Mouse (Mus musculus): ENCODE data around the gene Micall2. TPM values are rescaled to one million over a fixed set of nuclear protein-coding genes. Genes with fewer than 3 reads are reported as not detected.

Gene Micall2
- polyA plus RNA-seq, 1 experiment from 2014 or later, result 14.0 TPM

GRCm38 (mm10) chr5:139668494-139668893 lies 67.6 kb downstream of the Micall2 start:
- ATAC-seq (replicated peaks), result peak; percentile 43; the same call in 1 of the 2 replicates
- Histone ChIP-seq H3K27me3 (replicated peaks) (peaks cover 35% of the 10 kb centered on the region), H3K9ac (no peak overlapping the region), H3K9me3 (no peaks in the 10 kb centered on the region), H3K27ac (no peak overlapping the region), H3K4me3 (0 out of 2 replicates have a peak overlapping the region, but pooled peaks have one; percentile 17), H3K36me3 (replicated peaks) (no peaks in the 10 kb centered on the region), H3K4me2 (peak overlapping the region; percentile 29), H3K4me1 (peaks cover 11% of the 10 kb centered on the region; the same call in 1 of the 2 replicates)
- under 1% methylated on average over 24 of the region's 24 CpGs for WGBS

- 44% methylated on average over 2 of the region's 2 CpGs for WGBS
- no peaks in the 10 kb centered on the region for H3K9me3 ChIP-seq
- H3K4me3 ChIP-seq, result no peak overlapping the region
- no peak overlapping the region for H3K4me2 ChIP-seq
- H3K9ac ChIP-seq, result no peak overlapping the region
- peaks cover 25% of the 10 kb centered on the region for H3K27me3 ChIP-seq (replicated peaks)
- ATAC-seq (replicated peaks), result no peak
- no peak overlapping the region for H3K27ac ChIP-seq
- H3K4me1 ChIP-seq, result peaks cover 11% of the 10 kb centered on the region; the same call in 1 of the 2 replicates
- no peaks in the 10 kb centered on the region for H3K36me3 ChIP-seq (replicated peaks)
Measured at GRCm38 (mm10) chr5:139666496-139666895, 69.6 kb downstream of the Micall2 start.

DNA sequence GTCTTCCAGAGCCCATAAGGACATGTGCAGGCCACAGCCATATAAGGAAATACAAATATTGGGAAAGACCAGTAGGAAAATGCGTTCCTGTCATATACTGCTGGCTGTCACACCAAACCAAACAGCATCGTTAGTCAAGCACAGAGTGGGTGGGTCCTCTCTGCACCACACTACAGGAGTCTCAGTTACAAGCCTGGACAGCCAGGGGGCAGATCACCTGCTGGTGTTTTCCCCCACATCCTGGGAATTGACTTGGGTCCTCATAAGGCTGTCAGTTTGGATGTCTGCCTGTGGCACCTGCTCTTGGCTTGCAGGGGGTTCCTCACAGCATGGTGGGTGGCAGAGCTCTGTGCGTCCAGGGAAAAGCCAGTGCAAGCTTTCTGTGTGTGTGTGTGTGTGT lies 70.8 kb downstream of the Micall2 start:
- Histone ChIP-seq H3K4me3 (no peak overlapping the region), H3K4me2 (no peak overlapping the region), H3K4me1 (peaks cover 11% of the 10 kb centered on the region; the same call in 1 of the 2 replicates), H3K9me3 (no peaks in the 10 kb centered on the region), H3K27ac (no peak overlapping the region), H3K27me3 (replicated peaks) (peaks cover 26% of the 10 kb centered on the region), H3K36me3 (replicated peaks) (no peaks in the 10 kb centered on the region), H3K9ac (no peak overlapping the region)
- no peak for ATAC-seq (replicated peaks)
- 57% methylated on average over 3 of the region's 3 CpGs for WGBS

DNA sequence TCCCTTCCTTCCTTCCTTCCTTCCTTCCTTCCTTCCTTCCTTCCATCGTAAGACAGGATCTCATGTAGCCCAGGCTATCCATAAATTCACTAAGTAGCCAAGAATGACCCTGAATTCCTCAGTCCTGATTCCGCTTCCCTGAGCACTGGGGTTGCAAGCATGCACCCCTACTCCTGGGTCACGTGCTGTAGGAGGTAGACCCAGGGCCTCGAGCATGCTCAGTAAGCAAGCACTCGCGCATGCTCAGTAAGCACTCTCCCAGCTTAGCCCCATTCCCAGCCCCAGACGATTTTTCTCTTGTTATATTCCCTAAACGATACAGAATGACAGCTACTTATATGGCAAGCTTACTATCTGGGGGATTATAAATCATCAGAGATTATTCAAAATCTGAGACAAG lies 74.4 kb downstream of the Micall2 start:
- H3K4me1 ChIP-seq, result peaks cover 11% of the 10 kb centered on the region
- peaks cover 14% of the 10 kb centered on the region; the same call in 1 of the 2 replicates for H3K27me3 ChIP-seq (replicated peaks)
- H3K9ac ChIP-seq, result no peak overlapping the region
- no peak overlapping the region for H3K4me2 ChIP-seq
- H3K4me3 ChIP-seq, result no peak overlapping the region
- H3K27ac ChIP-seq, result no peak overlapping the region
- 76% methylated on average over 7 of the region's 8 CpGs for WGBS
- H3K36me3 ChIP-seq (replicated peaks), result no peaks in the 10 kb centered on the region
- no peak for ATAC-seq (replicated peaks)
- H3K9me3 ChIP-seq, result no peaks in the 10 kb centered on the region

DNA sequence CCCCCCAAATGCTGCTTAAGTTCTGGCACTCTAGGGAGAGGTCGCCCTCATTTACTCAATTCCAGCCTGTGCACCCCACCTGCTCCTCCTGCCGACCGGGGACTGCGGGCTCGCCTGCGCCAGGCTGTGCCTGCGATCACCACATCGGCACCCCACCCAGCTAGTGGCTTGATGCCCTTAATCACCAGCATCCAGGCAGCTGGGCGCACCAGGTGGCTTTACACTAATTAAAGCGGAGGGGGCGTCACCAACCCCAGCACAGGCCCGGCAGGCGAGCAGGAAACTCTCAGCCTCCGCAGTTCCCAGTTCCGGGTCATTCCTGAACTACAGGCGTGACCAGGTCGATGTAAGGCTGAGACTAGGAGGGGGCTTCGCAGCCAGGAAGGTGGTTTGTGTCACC lies 76.8 kb downstream of the Micall2 start:
- 0 out of 2 replicates have a peak, but pooled peaks have one; percentile 30 for ATAC-seq (replicated peaks)
- Histone ChIP-seq H3K36me3 (replicated peaks) (no peaks in the 10 kb centered on the region), H3K9me3 (no peaks in the 10 kb centered on the region), H3K27ac (no peak overlapping the region), H3K4me2 (peak overlapping the region; percentile 46), H3K27me3 (replicated peaks) (peaks cover 11% of the 10 kb centered on the region; the same call in 1 of the 2 replicates), H3K9ac (no peak overlapping the region), H3K4me3 (peak overlapping the region; percentile 7; the same call in 1 of the 2 replicates), H3K4me1 (peaks cover 11% of the 10 kb centered on the region)
- 3% methylated on average over 18 of the region's 18 CpGs for WGBS

DNA sequence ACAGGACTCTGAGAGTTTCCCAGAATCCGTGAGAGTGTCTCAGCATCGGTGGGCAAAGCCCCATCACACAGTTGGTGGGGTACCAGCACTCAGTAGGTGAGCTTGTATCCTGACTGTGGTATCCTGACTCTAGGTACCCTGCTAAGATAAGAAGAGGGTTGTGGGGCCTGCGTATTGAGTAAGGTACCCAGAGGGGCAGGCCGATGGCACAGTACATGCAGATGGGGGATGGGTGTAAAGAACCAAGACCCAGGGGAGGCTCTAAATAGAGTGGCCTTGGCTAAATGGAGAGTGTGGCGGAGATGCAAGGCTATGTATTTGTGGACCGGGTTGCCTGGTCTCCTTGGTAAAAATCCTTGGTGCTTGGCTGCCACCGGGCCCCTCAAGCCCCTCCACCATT lies 77.3 kb downstream of the Micall2 start:
- H3K4me3 ChIP-seq, result no peak overlapping the region
- H3K27me3 ChIP-seq (replicated peaks), result peaks cover 11% of the 10 kb centered on the region; the same call in 1 of the 2 replicates
- no peaks in the 10 kb centered on the region for H3K9me3 ChIP-seq
- no peak overlapping the region for H3K4me2 ChIP-seq
- no peak overlapping the region for H3K27ac ChIP-seq
- H3K36me3 ChIP-seq (replicated peaks), result no peaks in the 10 kb centered on the region
- no peak overlapping the region for H3K9ac ChIP-seq
- peaks cover 11% of the 10 kb centered on the region for H3K4me1 ChIP-seq
- WGBS, result 17% methylated on average over 7 of the region's 7 CpGs
- no peak for ATAC-seq (replicated peaks)

GRCm38 (mm10) chr5:139657959-139658602 lies 78.1 kb downstream of the Micall2 start:
- WGBS, result 62% methylated on average over 10 of the region's 10 CpGs
- no peak overlapping the region for H3K27ac ChIP-seq
- no peak for ATAC-seq (replicated peaks)
- peaks cover 11% of the 10 kb centered on the region; the same call in 1 of the 2 replicates for H3K27me3 ChIP-seq (replicated peaks)
- no peaks in the 10 kb centered on the region for H3K9me3 ChIP-seq
- no peak overlapping the region for H3K9ac ChIP-seq
- H3K4me2 ChIP-seq, result no peak overlapping the region
- peaks cover 11% of the 10 kb centered on the region for H3K4me1 ChIP-seq
- H3K36me3 ChIP-seq (replicated peaks), result no peaks in the 10 kb centered on the region
- H3K4me3 ChIP-seq, result no peak overlapping the region

Small RNA genes lying within 50 kb of the gene (microRNA-seq; reads per million reads assigned to microRNA genes)
- not detected for gene Mir7037

Other genes with a start within 250 kb of the Micall2 start
- 43.5 and 48.8 TPM in 2 replicates for gene Uncx, start 192.8 kb downstream of the Micall2 start, polyA plus RNA-seq (2015; fragmentation: Nextera tagmentation; extraction: Ambion mirVana)
- gene Ints1, start 39.3 kb upstream of the Micall2 start, polyA plus RNA-seq (2015; fragmentation: Nextera tagmentation; extraction: Ambion mirVana), result 32.8 and 34.3 TPM in 2 replicates
- 18.2 and 18.8 TPM in 2 replicates for gene Mafk, start 55.2 kb upstream of the Micall2 start, polyA plus RNA-seq (2015; fragmentation: Nextera tagmentation; extraction: Ambion mirVana)
- gene Tmem184a, start 83.6 kb upstream of the Micall2 start, polyA plus RNA-seq (2015; fragmentation: Nextera tagmentation; extraction: Ambion mirVana), result 0.14 and 0.30 TPM in 2 replicates
- not detected in 2 replicates for gene Gm26938, start 90.1 kb upstream of the Micall2 start, polyA plus RNA-seq (2015; fragmentation: Nextera tagmentation; extraction: Ambion mirVana)
- gene Psmg3, start 90.5 kb upstream of the Micall2 start, polyA plus RNA-seq (2015; fragmentation: Nextera tagmentation; extraction: Ambion mirVana), result 74.0 and 78.2 TPM in 2 replicates
- 2.7 and 4.3 TPM in 2 replicates for gene Elfn1, start 171.6 kb upstream of the Micall2 start, polyA plus RNA-seq (2015; fragmentation: Nextera tagmentation; extraction: Ambion mirVana)